Mouse (Mus musculus) liver, embryonic 12.5 days (tissue): Measurements from ENCODE around the gene Keg1. TPM values are rescaled to one million over a fixed set of nuclear protein-coding genes. Genes with fewer than 3 reads are reported as not detected.

Experiments
- polyA plus RNA-seq: library from polyadenylated mRNA; unstranded; fragments of >200 nt; fragmentation: Nextera tagmentation; extraction: Ambion mirVana; gene quantifications from 2 replicates; pipeline ENCODE4 v1.2.1, GENCODE M21; 2016

Gene Keg1
- polyA plus RNA-seq, 1 experiment from 2014 or later = 0.44 TPM

Other genes starting within 250 kb of the Keg1 start
- gene Mpeg1, start 235.0 kb upstream of the Keg1 start, polyA plus RNA-seq = 0.63 and 0.76 TPM in 2 replicates
- 2.7 and 2.9 TPM in 2 replicates for gene Dtx4, start 194.3 kb upstream of the Keg1 start, polyA plus RNA-seq
- gene Fam111a, start 150.0 kb upstream of the Keg1 start, polyA plus RNA-seq = 34.1 and 35.4 TPM in 2 replicates
- gene Gm4952, start 95.8 kb upstream of the Keg1 start, polyA plus RNA-seq = 0.57 and 0.68 TPM in 2 replicates
- gene Glyat, start 62.5 kb upstream of the Keg1 start, polyA plus RNA-seq = 0.33 TPM in 1 of 2 replicates, not detected in the other
- not detected in 2 replicates for gene Olfr1442, start 25.3 kb upstream of the Keg1 start, polyA plus RNA-seq
- not detected in 2 replicates for gene Olfr1443, start 17.7 kb upstream of the Keg1 start, polyA plus RNA-seq
- gene Cntf, start 69.8 kb downstream of the Keg1 start, polyA plus RNA-seq = 1.0 and 1.1 TPM in 2 replicates
- 11.6 and 12.4 TPM in 2 replicates for gene Zfp91, start 100.3 kb downstream of the Keg1 start, polyA plus RNA-seq
- 1.3 and 1.4 TPM in 2 replicates for gene Lpxn, start 100.4 kb downstream of the Keg1 start, polyA plus RNA-seq
- not detected in 2 replicates for gene Gm5244, start 150.9 kb downstream of the Keg1 start, polyA plus RNA-seq
- gene Olfr1444, start 161.5 kb downstream of the Keg1 start, polyA plus RNA-seq = not detected in 2 replicates
- not detected in 2 replicates for gene Olfr1445, start 188.1 kb downstream of the Keg1 start, polyA plus RNA-seq
- not detected in 2 replicates for gene Olfr1446, start 197.7 kb downstream of the Keg1 start, polyA plus RNA-seq
- gene Olfr1447, start 208.0 kb downstream of the Keg1 start, polyA plus RNA-seq = not detected in 2 replicates
- gene Olfr1448, start 228.6 kb downstream of the Keg1 start, polyA plus RNA-seq = not detected in 2 replicates
- gene Olfr1449, start 235.1 kb downstream of the Keg1 start, polyA plus RNA-seq = not detected in 2 replicates